ENCODE assay signal across 7 mouse cellular contexts in genomic region chr11:113296162-113296561, GRCm38 (mm10).
A peak's percentile ranks its signal among the peaks of the same experiment; 100 is the strongest.
DNase-seq lines count a peak whose midpoint lies in the region; TF ChIP-seq lines count a peak whose summit lies in the region.

No protein-coding gene starts in this region.

- no peak overlapping the region for H3K27ac ChIP-seq in bone marrow macrophage, adult 2 months (ENCODE audit: insufficient read depth, low read depth, low read length)
- H3K27ac ChIP-seq in embryonic fibroblast, embryonic 13.5 days (ENCODE audit: insufficient read depth, low read length): no peak overlapping the region
- H3K27ac ChIP-seq in small intestine, adult 2 months (ENCODE audit: insufficient read depth, low read depth, low read length): no peak overlapping the region

- WGBS in small intestine, adult 2 months: 32% methylated on average over 7 of the region's 7 CpGs

- TF ChIP-seq POLR2A in bone marrow macrophage, adult 2 months (IDR thresholded peaks at IDR 0.05; ENCODE audit: borderline replicate concordance, low read depth, low read length): no peak
- TF ChIP-seq POLR2A in embryonic fibroblast, embryonic 13.5 days (IDR thresholded peaks at IDR 0.05; ENCODE audit: low read depth, low read length): no peak
- TF ChIP-seq POLR2A in small intestine, adult 2 months (IDR thresholded peaks at IDR 0.05; ENCODE audit: low read depth, low read length): no peak

- TF ChIP-seq CTCF in bone marrow macrophage, adult 2 months (IDR thresholded peaks at IDR 0.05; ENCODE audit: low read depth, low read length): peak; percentile 89
- TF ChIP-seq CTCF in embryonic fibroblast, embryonic 13.5 days (IDR thresholded peaks at IDR 0.05; ENCODE audit: borderline replicate concordance, insufficient read depth, low read length): peak; percentile 70; the same call in 1 of the 2 replicates
- peak; percentile 88; the same call in 1 of the 2 replicates for TF ChIP-seq CTCF in small intestine, adult 2 months (IDR thresholded peaks at IDR 0.05; ENCODE audit: extremely low read depth, insufficient read length, insufficient replicate concordance, low read depth, low read length)

- no peak overlapping the region for H3K4me3 ChIP-seq in bone marrow macrophage, adult 2 months (ENCODE audit: insufficient read depth, low read length)
- no peak overlapping the region for H3K4me3 ChIP-seq in embryonic fibroblast, embryonic 13.5 days (ENCODE audit: insufficient read depth, low read length)
- H3K4me3 ChIP-seq in small intestine, adult 2 months (ENCODE audit: low read depth, low read length): peak overlapping the region; percentile 9; the same call in 1 of the 2 replicates

- DNase-seq in 3134 (ENCODE audit: extremely low read depth, insufficient read length, low spot score) (peak; percentile 34), A20 (ENCODE audit: low read depth, low spot score) (peak; percentile 34)
- peak; percentile 36 to 86 for DNase-seq in kidney, postnatal 36 days
- peak; percentile 88 for DNase-seq in lung, postnatal 10 days

- H3K27me3 ChIP-seq in small intestine, adult 2 months (ENCODE audit: control insufficient read depth, insufficient read depth, low read length): no peaks in the 10 kb centered on the region

- no peaks in the 10 kb centered on the region for H3K36me3 ChIP-seq in small intestine, adult 2 months (ENCODE audit: control insufficient read depth, insufficient read depth, low read length)

- no peaks in the 10 kb centered on the region for H3K4me1 ChIP-seq in bone marrow macrophage, adult 2 months (ENCODE audit: control insufficient read depth, insufficient read depth, low read length)
- 0 out of 2 replicates have a peak, but pooled peaks cover 3% of the 10 kb centered on the region for H3K4me1 ChIP-seq in embryonic fibroblast, embryonic 13.5 days (ENCODE audit: control insufficient read depth, insufficient read depth, low read length)
- H3K4me1 ChIP-seq in small intestine, adult 2 months (ENCODE audit: control insufficient read depth, insufficient read depth, insufficient read length, low read length): peaks cover 28% of the 10 kb centered on the region

Comparison
In these comparisons a context has a peak if more than half of its experiments do, and no peak if none do; other contexts are left out.
1. DNase-seq: peak in every context shown above with its lines; median percentile 88 in lung, postnatal 10 days; 61 in kidney, postnatal 36 days; 34 in 3134; 34 in A20.